Mouse (Mus musculus) frontal cortex, postnatal 10 days (tissue): Measurements from ENCODE around the gene Il17c.

Experiments
- DNase-seq, 2 experiments: peaks; one replicate each; pipeline ENCODE4 v3.0.0; 2022; ENCODE audit warnings: low spot score in 2 of 2, mixed read lengths in 1 of 2

Il17c gene

DNA sequence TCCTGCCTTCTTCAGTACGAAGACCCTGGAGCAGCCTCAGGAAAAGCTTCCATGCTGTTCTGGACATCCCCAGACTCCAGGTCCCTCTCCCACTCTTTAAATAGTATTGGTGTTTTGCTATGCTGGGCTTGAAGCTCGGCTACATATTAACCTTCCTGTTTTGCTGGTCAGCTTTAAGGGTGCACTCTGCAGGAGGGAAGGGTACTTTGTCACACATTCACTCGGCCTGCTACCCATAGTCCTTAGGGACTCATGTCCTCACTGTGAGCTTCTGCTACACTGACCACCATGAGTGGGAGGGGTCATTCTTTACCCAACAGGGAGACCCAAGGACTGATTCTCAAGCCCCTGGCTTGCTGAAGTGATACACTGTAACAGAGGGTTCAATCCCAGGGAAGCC is 8.8 kb downstream of the Il17c start:
- no peak for DNase-seq

DNA sequence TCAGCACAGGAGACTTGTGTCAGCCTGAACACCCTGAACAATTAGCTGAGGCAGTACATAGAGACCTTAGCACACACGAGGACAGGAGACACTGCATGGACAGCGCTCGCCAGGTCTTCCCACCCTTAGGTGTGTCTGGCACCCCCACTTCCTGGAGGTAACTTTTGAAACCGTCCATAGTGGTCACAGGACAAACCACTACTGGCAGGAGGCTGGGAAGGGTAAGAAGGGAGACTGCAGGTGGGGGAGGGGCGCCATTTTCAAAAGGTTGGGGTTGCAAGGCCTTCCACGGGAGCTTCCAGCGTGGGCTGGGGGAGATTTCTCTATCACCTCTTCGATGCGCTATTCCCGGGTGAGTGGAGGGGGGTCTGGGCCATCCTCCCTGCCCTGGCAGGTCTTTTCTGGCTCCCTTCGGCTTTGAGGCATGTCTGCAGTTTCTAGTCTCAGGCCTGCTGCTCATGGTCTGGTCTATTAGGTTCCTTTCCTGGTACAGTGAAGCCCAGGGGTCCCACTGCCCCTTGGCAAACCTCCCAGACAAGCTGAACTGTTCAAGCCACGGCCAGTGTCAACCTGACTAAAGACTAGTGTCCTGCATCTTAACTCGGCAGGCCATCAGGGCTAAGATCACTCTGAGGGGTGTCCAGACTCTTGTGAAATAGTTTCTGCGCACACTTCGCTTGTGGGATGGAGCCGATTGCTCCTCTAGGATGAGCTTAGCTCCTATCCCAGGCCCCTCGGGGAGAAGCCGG is 10.0 kb downstream of the Il17c start:
- no peak for DNase-seq

DNA sequence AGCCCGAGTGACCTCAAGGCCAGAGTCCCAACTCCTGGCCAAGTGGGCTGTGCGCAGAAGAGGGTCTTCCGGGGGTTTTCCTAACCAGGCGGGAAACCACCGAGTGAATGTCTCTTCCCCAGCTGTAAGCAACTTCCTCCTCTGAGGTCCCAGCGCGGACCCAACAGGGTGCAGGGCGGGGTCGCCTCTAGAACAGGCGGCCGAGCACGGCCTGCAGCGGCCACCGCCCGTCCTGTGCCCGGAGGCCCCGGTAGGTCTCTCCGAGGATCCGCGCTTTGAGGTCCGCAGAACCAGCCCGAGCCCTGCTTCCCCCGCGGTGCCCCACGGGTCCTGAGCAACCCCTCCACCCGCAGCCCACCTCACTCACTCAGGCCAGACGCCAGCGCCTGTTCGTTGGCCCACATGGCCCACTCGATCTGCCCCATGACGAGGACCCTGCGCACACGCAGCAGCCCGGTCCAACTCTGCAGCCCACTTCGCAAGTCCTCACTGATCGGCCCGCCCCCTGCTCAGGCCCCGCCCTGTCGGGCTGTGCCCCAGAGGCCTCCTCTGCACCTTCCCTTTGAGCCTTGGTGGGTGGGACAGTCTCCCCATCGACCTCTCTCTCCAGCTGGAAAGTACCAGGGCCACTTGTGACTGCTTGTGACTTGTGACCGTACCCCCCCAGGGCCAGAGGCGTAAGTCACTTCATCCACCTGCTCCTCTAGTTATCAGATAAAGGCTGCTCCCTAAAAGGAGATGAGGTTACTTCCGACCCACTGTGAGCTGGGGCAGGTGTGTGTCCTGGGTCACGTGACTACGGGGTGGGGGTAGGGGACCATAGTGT is 10.8 kb downstream of the Il17c start, which contains the start of gene Cyba:
Cyba (minus strand) TSS at position 488 of the 826 bp plus-strand sequence.
- no peak for DNase-seq

DNA sequence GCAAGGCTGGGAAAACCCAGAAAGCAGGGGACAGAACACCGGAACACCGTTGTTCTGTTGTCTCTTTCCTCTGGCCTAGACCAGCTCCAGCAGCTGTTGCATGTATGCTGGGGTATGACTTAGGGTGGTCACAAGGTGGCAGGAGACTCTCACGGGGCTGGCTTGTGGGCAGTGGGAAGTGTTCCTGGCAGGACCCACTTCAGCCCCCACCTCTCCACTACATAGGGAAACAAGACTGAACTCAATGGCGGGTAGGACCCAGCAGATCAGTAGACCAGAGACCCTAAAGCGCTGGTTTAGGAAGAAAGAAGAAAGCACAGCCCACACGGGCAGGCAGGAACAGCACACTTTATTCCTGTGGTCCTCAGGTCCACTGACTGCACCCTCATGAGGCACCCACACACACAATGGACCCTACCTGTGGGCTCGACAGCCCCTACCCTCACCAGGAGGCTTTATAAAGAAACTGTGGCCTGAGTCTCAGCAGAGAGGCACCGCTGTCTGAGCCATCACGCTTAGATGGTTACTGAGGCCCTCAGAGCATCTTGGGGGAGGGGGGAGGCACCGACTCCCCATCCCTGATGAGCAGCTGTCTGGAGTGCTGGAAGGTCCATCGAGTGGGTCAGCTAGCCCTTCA is 11.6 kb downstream of the Il17c start:
- no peak for DNase-seq

DNA sequence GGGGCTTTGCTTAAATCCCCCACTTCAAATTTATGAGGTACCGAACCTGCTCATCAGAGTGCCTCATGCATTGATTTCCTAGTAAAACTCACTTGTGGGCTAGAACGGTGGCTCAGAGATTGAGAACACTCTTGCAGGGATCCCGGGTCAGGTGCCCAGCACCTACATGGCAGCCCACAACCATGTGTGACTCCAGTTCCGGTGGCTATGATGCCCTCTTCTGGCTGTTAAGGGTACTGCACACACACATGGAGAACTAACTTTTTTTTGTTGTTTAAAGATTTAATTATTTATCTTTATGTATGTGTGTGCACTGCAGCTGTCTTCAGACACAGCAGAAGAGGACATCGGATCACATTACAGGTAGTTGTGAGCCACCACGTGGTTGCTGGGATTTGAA is 13.6 kb downstream of the Il17c start:
- no peak for DNase-seq

DNA sequence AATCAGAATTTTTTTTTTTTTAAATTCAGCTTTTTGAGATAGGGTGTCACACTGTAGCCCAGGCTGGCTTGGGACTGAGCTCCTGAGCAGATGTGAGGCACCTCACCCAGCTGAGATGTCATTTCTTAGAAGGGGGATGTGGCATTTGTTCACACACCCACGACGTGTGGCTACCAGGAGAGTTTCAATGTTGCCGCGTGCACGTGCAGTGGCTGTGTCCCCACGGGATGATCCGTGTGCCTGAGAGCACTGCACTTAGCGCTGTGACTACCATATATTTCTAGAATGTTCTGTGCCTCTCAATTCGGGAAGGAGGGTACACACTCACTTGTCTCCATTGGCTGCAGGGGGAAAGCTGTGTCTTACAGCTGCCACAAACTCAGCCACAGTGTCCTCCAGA is 14.3 kb downstream of the Il17c start:
- no peak for DNase-seq

DNA sequence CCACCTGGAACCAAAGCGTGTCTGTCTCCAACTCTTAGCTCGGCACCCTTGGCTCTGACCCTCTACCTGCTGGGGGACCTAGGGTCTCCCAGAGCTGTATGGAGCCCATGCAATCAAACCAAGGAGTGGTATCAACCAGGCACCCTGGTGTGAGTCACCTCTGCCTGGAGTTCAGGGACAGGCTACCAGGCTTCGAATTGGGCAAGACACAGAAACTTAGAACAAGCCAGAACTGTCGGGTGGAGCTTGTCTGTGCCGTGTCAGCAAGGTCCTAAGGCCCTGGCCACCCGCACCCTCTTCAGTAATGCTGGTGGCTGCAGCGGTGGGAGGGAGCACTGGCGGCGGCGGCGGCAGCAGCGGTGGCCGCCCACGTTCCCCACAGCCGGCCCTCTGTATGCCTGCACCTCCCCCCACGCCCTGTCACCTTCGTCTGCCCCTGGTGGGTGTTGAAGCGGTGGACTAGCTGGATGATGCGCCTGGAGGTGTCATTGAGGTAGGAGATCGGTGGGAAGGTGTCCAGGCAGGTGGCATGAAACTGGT is 14.8 kb downstream of the Il17c start:
- no peak for DNase-seq

DNA sequence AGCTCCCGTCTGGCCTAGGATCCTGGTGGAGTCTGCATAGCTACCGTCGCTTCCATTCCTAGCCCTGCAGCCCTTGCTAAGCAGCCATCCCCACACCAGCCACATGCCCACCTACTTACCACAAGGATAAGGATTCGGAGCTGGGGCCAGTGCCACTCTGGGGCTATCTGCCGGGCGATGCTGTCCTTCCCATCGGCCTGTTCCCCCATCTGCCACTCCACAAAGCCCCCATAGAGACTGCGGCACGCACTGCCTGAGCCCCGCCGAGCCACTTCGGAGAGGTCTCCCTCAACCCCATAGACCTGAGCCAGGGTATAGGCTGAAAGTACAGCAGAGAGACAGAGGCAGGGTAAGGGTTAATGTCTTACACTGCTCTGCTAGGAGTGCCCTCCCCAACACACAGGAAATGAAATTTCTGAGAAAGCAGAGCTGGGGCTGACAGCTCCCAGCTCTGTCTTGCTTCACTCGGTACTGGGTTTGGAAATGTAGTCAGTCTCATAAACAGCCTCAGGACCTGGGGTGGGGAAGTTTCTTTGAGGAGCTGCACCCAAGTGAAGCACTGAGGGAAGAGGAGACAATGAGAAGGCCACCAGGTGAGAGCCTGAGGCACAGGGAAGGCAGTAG is 16.0 kb downstream of the Il17c start:
- no peak for DNase-seq

DNA sequence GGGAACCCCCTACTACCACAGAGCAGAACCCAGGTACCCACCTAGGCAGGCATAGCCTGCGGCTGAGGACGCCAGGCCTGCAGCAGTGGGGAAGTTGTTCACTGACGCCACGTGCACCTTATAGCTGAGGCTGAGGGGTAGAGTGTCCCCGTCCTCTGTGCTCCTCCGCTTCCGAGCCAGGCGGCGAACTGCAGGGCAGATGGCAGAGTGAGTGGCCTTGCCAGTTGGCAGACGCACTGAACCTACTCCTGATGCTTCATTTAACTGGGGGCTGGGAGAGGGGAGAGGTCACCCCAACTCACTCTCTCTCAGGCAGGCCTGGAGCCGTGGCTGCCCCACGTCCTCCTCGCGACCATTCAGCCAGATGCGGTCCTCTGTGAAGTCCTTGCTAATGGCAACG is 17.5 kb downstream of the Il17c start:
- no peak for DNase-seq

DNA sequence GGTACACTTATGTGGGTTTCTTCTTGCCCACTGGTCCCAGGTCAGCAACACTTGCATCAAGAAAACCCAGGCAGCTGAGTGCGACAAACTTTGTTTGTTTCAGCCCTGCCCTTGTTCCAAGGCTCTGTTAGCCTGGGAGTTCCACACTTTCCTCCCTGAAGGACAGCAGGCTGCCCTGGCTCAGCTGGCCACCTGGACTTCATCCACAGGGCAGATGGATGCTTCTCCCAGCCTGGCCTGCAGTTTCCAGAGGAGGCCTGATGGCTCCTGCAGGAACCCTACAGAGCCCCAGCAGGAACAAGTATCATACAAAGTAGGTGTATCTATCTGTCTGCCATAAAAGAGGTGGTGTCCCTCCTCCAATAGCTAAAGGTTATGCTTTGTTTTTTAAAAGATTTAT is 19.5 kb downstream of the Il17c start:
- no peak for DNase-seq

DNA sequence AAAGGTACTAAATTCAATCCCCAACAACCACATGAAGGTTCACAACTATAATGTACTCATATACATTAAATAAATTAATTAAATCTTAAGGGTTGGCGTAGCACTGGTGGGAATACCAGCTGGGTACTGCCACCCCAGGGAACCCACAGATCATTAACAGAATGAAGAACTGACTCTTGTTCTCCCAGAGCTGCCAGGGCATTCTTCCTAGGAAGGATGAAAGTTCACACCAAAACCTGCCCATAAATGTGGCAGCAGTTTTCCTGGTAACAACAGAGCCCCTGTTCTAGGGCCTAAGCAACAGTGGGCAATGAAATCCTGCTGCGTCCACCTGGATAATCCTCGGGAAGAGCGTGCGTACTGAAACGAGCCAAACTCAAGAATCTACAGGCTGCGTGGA is 20.5 kb downstream of the Il17c start:
- no peak for DNase-seq

DNA sequence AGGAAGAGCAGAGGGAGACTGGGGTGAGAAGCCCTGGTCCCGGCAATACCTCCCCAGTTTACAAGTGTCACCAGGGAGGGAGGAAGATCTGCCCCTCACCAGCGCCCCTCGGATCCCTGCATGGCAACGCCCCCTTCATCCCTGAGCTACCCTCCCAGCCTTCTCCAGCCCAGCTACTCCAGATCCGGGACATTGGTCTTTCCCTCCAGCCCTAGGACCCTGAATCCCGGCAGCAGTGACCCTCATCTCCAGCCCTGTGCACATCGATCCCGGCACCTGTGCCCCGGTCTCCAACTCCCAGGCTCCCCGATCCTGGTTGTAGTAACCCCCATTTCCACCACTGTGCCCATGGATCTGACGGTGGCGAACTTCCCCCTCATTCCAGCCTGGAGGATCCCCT is 21.0 kb downstream of the Il17c start:
- no peak for DNase-seq

DNA sequence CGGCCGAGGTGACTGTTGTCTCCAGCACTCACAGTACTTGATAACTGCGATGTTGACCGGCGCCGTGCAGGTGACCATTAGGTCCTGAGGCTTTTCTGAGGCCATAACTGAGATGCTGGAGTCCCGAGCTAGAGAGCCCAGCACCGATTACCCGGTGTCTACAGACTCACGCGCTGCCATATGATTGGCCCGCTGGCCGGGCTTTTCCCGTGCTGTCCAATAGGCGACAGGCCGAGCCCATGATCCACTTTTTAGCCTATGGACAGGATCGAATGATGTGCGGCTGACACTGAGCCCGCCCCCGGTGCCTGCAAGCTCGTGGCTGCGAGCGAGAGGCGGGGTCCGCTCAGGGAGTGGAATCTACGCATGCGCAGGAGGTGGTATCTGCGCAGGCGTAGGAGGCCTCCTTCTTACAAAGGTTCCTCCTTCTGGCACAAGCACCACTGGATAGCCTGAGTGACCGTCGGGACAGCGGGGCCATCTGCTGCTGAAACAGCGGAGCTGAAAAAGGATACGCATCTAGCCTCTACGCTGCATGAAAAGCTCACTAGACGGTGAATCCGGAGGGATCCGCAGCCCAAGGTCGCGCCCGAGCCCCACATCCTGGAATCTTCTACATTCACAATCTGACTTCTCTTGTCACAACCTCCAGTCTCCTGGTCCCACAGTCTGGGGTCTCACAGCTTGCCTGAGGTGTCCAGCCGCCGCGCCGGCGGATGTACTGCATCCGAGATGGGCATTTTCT is 21.6 kb downstream of the Il17c start, which contains the start of gene Mvd:
Mvd (minus strand) TSS at position 161 of the 745 bp plus-strand sequence.
- peak; percentile 99 to 100 for DNase-seq

DNA sequence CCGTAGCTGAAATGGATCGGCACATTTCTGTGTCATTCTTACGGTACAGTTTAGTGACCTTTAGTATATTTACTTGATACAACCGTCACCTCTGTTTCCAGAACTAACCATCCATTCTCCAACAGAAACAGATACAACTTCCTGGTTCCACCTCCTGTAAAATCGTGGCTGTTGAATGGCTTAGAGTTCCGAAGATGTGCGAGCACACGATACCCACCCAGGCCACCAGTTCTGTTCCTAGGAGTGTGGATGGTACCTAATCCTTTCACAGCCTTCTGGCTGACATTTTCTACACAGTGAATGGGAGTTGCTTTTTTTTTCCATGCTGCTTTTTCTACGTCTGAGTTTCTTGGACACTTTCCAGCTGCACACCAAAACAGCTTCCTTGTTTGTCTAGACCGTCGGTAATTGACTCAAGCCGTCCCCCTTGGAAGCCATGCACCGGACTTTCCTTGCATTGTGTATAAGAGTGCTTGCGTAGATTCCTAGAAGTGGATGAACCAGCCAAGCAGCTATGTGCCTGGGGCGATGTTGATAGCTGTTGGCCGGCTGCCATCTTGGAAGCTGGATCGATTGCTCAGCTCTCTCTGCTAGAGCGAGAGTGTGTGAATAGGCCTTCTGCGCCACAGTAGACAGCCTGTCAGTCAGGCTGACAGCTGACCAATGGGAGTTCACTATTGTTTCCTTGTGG is 22.4 kb downstream of the Il17c start:
- peak; percentile 74 to 79 for DNase-seq

DNA sequence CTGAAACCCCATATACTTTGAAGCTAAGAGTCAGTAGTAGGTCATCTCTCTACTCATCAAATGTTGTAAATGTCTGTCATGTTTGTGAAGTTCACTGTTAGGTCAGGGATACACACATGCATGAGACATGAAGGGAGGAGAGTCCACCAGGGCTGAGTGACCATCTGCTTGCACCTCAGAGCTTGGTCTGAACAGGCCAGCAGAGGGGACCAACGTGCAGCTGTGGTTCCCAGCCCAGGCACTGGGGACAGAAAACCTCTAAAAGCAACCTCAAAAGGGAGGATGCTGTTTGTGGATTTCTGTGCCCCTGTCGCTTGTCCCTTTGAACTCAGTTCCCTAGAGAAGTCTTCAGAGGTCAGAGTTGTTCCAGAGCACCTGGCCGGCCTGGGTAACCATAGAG is 23.4 kb downstream of the Il17c start:
- no peak for DNase-seq

DNA sequence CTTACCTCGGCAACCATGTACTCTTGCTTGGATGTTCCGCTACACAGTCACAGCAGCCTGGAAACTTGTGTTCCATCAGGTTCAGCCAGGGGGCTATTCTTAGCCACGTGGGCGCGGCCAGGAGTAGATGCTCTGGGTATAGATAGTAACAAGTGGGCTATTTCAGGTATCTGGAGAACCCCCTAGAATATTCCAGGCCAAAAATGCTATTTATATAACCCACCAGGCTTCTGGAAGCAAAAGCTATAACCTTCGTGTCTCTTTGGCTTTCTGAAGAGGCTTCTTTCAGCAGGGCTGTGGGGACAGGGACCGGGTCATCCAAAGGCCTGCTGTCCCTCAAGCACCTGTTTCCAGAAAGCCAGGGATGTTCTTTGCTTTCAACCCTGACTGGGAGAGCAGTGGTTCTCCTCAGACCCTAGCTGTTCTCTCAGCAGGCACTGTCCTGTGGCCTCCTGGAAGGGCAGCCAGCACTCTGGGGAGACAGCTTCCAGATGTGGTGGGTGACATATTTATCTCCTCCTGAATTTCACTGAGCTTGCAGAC is 29.4 kb downstream of the Il17c start:
- DNase-seq = no peak

DNA sequence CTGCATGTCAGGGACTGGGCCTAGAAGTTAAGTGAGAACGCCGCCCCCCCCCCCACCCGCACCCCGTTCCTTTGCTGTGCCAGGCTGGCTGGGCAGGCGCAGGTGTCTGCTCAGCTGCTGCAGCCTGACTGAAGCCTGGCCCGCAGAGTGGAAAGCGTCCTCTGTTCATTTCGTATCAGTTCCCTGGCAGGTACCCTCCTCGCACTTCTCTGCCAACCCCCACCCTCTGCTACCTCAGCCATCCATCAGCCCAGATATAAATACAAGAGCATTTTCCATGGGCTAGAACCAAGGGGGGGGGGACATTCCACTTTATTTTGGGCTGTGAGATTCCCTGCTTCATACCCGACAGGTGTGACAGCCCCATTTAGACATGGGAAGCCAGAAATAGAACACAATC is 30.3 kb downstream of the Il17c start:
- no peak for DNase-seq

DNA sequence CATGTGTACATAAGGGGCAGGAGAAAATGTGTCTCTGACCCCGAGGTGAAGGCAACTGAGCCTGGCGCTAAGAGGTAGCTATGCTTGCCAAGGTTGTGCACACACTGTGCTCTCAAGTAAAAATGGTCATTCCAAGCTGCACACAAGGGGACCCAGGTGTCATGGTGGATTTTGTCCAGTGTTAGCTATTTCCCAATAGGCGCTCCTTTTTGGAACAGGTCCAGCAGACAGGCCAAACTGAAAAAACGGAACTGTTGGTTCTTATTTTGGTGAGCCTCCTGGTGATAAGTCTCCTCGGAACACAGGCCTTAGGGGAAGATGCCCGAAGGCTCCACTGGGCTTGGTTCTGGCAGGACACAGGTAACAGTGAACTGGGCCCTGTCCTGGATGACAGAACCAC is 32.6 kb downstream of the Il17c start:
- DNase-seq = no peak

DNA sequence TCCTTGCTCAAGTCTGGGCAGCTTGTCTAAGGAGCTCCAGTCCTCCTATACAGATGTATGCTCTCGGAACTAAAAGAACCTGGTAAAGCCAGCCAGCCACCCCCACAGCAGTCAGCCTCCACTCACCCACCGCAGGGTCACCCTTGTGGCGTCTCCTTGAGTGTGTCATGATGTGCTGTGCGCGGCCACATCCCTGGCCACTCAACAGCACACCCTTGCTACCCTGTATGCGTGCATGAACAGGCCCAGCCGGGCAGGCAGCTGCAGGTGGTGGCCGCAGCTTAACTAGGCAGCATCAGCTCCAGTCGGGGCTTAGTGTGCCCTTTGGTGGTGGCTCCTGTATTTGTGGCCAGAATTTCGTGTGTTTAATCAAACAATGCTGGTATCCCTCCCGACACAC is 35.4 kb downstream of the Il17c start:
- no peak for DNase-seq

DNA sequence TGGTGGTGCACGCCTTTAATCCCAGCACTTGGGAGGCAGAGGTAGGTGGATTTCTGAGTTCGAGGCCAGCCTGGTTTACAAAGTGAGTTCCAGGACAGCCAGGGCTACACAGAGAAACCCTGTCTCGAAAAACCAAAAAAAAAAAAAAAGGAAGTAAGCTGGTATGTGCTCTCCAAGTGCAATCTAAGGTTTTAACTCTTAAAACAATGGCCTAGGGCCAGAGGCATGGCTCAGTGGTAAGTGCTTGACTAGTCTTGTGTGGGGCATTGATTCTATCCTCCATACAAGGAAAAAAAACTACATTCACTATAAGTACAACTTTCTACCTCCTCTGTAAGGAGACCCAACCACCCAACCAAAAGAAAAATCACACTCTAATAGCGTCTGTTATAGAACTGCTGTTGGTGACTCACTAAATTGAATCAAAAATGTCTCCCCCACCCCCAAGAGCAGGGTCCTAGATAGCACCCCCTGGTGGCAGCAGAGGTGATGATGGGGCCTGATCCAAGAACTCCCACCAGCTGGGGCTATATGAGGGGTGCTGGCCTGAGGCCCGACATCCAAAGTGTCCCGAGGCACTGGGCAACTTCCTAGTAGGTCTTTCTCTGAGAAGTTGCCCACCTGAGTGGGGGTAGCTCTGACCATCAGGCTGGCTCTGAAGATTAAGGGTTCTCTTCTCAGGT is 37.5 kb downstream of the Il17c start:
- DNase-seq = no peak
